Mouse (Mus musculus) 416B (cell line): ENCODE data around the gene Olfr490.

ENCODE experiments used
- DNase-seq: peaks from one replicate; pipeline ENCODE4 v3.0.0; 2011; ENCODE audit warnings: low read depth

Gene Olfr490

DNA sequence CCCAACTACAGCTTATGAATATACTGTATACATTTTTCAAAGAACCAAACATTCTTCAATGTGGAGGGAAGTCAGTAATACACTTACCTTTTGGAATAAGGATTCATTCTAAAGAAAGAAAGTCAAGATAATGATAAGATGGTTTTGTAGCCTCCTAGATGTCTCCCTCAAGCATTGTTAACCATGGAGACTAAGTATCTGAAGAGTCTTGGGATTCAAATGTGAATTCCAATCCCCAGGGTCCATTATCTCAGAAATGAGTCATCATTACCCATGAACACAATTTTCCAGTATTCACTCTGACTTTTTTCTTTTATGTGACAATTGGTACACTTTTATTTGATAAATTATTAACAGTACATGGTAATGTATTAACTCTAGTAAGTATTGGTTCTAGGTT is at the start of gene Olfr490:
Gene Olfr490 (minus strand): TSS at position 101 of the 400 bp plus-strand sequence.
- DNase-seq, result no peak

DNA sequence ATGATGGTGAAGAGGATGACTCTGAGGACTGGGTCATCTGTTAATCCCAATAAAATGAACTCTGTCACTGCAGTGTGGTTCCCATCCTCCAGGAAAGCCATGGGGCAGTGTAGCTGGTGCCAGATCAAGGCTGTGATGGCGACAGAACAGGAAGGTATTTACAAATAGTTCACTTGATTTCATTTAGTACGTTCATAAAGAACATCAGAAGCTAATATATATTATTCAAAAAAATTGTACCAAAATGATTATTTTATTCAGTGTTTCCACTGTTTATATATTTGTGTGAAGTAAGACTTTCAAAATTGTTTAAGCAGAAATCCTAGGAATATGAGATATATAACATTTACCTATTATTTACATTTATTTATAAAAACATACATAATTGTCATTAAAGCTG is 34.8 kb upstream of the Olfr490 start, which contains the start of gene Olfr492:
Gene Olfr492 (minus strand): TSS at position 101 of the 400 bp plus-strand sequence.
- no peak for DNase-seq

DNA sequence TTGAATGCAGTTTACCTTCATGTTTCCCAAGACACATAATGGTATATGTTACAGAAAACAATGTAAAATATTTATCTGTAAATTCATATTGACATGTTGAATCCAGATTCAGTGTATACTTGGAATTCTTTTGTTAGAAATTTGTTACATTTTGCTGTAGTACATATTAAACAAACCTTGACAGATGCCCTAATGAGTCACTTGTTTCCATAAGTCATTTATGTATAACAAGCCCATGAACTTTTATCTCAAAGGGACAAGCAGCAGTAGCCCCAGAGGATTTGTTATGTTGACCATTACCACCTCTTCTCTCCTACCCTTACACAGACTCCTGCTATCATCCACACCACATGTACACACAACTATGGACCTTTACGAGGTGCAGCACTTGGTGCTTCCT is 24.4 kb upstream of the Olfr490 start, which contains the start of gene Olfr491:
Gene Olfr491 (plus strand): TSS at position 301 of the 400 bp plus-strand sequence.
- no peak for DNase-seq

DNA sequence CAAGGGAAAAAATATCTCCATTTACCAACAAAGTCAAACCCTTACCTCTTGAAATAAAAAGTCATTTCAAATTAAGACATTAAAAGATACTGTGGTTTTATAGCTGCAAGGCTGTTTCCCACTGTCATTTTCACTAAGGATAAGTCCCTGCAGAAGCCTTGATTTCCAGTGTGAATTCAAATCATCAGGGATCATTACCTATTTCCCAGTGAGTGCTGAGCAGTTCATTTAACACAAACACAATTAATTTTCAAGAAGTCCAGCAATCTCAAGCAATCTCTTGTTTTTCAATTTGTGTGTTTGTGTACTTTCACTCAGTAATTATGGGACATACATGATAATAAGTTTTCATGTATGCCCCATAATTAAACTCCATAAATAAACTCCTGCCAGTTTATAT is 30.5 kb downstream of the Olfr490 start, which contains the start of gene Olfr488:
Gene Olfr488 (minus strand): TSS at position 101 of the 400 bp plus-strand sequence.
- no peak for DNase-seq
